Mouse (Mus musculus) Muller cell, postnatal 12 days (primary cell): ENCODE results near the gene Maged2.
"Not testable (repeated sequence)": the region's sequence is repeated elsewhere in the genome, so short reads cannot be mapped to it uniquely, and the experiment has no call there.

Experiments used
- DNase-seq: peaks from one replicate; pipeline ENCODE4 v3.0.0-alpha.2; 2015; ENCODE audit errors: inconsistent ontology term

Maged2 gene

GRCm38 (mm10) chrX:150814139-150814469 lies at the start of gene Maged2:
Maged2 (minus strand) TSS chrX:150814345.
- DNase-seq: peak; percentile 5

- DNase-seq: no peak
Observed at GRCm38 (mm10) chrX:150848230-150848629, 34.1 kb upstream of the Maged2 start.

GRCm38 (mm10) chrX:150845480-150846205 lies 31.5 kb upstream of the Maged2 start:
- not testable (repeated sequence) for DNase-seq

- DNase-seq: not testable (repeated sequence)
Observed at GRCm38 (mm10) chrX:150843257-150843656, 29.1 kb upstream of the Maged2 start.

GRCm38 (mm10) chrX:150830297-150830696 lies 16.2 kb upstream of the Maged2 start:
- no peak for DNase-seq

GRCm38 (mm10) chrX:150817278-150817677 lies 3.1 kb upstream of the Maged2 start:
- DNase-seq: no peak

- DNase-seq: peak; percentile 84
Observed at GRCm38 (mm10) chrX:150815601-150816000, 1.5 kb upstream of the Maged2 start.

GRCm38 (mm10) chrX:150813464-150814138 lies 544 bp downstream of the Maged2 start:
- DNase-seq: no peak

- peak; percentile 87 for DNase-seq
Observed at GRCm38 (mm10) chrX:150812787-150813298, 1.3 kb downstream of the Maged2 start.

GRCm38 (mm10) chrX:150800987-150801386 lies 13.2 kb downstream of the Maged2 start:
- not testable (repeated sequence) for DNase-seq

- DNase-seq: not testable (repeated sequence)
Observed at GRCm38 (mm10) chrX:150798493-150799177, 15.5 kb downstream of the Maged2 start.
